Mouse (Mus musculus): Measurements from ENCODE around the gene Tmem186.

- TF ChIP-seq POLR2AphosphoS2 (IDR thresholded peaks at IDR 0.05; ENCODE audit: insufficient read length, low read depth) (no peak), MYOG (IDR thresholded peaks at IDR 0.05; ENCODE audit: control insufficient read depth in 1 of 3, insufficient read depth in 1 of 3, insufficient read length in 2 of 3, low read depth in 2 of 3) (no peak), TCF12 (IDR thresholded peaks at IDR 0.05; ENCODE audit: insufficient read depth, poor library complexity, severe bottlenecking) (no peak), E2F4 (IDR thresholded peaks at IDR 0.05; ENCODE audit: insufficient read depth) (no peak), MYOD1 (IDR thresholded peaks at IDR 0.05; ENCODE audit: control insufficient read depth in 1 of 3, insufficient read length in 2 of 3, low read depth in 2 of 3) (no peak)
Measured at GRCm38 (mm10) chr16:8650007-8650406, 12.5 kb upstream of the Tmem186 start.
